In genomic region chr6:29329514-29329913, GRCm38 (mm10) we compare ENCODE assay signal across 30 mouse cellular contexts. TPM values are rescaled to one million over a fixed set of nuclear protein-coding genes. Genes with fewer than 3 reads are reported as not detected.
A peak's percentile ranks its signal among the peaks of the same experiment; 100 is the strongest.
DNase-seq lines count a peak whose midpoint lies in the region; ATAC-seq and TF ChIP-seq lines count a peak whose summit lies in the region.
"Had no signal": no experiment of that assay in that cellular context is flagged by ENCODE, and none has a peak within 500 bp of the region (broad histone marks: within the 10 kb centered on the region; RNA-seq: fewer than 3 reads in every experiment).

No protein-coding gene starts in this region.

- 41% methylated on average over 4 of the region's 4 CpGs for WGBS in kidney, postnatal 0 days

- H3K36me3 ChIP-seq in kidney, postnatal 0 days (ENCODE audit: insufficient read depth, low read length), result no peaks in the 10 kb centered on the region
- H3K36me3 ChIP-seq: embryonic facial prominence, embryonic 15.5 days; forebrain, embryonic 15.5 days; heart, embryonic 13.5 days; hindbrain, embryonic 12.5 days had no signal

- no peaks in the 10 kb centered on the region for H3K9me3 ChIP-seq in kidney, postnatal 0 days (replicated peaks; ENCODE audit: low read length)
- H3K9me3 ChIP-seq: embryonic facial prominence, embryonic 15.5 days; forebrain, embryonic 15.5 days; heart, embryonic 13.5 days; hindbrain, embryonic 12.5 days had no signal

- H3K27me3 ChIP-seq in kidney, postnatal 0 days (ENCODE audit: insufficient read depth, low read length), result no peaks in the 10 kb centered on the region
- H3K27me3 ChIP-seq: embryonic facial prominence, embryonic 15.5 days; forebrain, embryonic 15.5 days had no signal

- DNase-seq in kidney, postnatal 0 days (ENCODE audit: low spot score), result peak; percentile 37
- no peak for DNase-seq in kidney, postnatal 14 days
- peak; percentile 70 for DNase-seq in MEL-GATA-1-ER (ENCODE audit: extremely low read depth, low read depth)
- no peak for DNase-seq in heart, adult 18-20 months
- no peak for DNase-seq in cerebellum, postnatal 25 days
- DNase-seq: adrenal gland, postnatal 10 days; B cell, adult 2 months; cerebellum, adult 11 months; cerebellum, adult 8-10 months; cerebellum, postnatal 14 days; embryo, embryonic 11 days; gastrocnemius, postnatal 10 days; heart, postnatal 4 days; kidney, adult 18-20 months had no signal

- ATAC-seq in kidney, postnatal 0 days (replicated peaks; ENCODE audit: low FRiP score, low read depth), result 0 out of 2 replicates have a peak, but pooled peaks have one; percentile 43
- peak; percentile 69 for ATAC-seq in granulocyte monocyte progenitor cell, adult 5-6 weeks (replicated peaks; ENCODE audit: poor library complexity, severe bottlenecking)
- no peak for ATAC-seq in erythroid progenitor cell, adult 5-6 weeks (replicated peaks; ENCODE audit: low FRiP score, poor library complexity, severe bottlenecking)
- ATAC-seq: CD4-positive, CD25-positive, alpha-beta regulatory T cell, adult 4 months; forebrain, embryonic 15.5 days; hindbrain, embryonic 16.5 days; inflammation-experienced regulatory T-cells, adult 6 months had no signal

- no peak overlapping the region for H3K9ac ChIP-seq in kidney, postnatal 0 days (ENCODE audit: low read depth, low read length)
- H3K9ac ChIP-seq: embryonic facial prominence, embryonic 15.5 days; forebrain, embryonic 15.5 days; heart, embryonic 13.5 days; hindbrain, embryonic 12.5 days had no signal

- TF ChIP-seq CTCF in kidney, postnatal 0 days (IDR thresholded peaks at IDR 0.05; ENCODE audit: low read depth), result no peak

- H3K4me1 ChIP-seq in kidney, postnatal 0 days (replicated peaks; ENCODE audit: insufficient read depth, low read length), result no peaks in the 10 kb centered on the region
- H3K4me1 ChIP-seq: embryonic facial prominence, embryonic 15.5 days; forebrain, embryonic 15.5 days; heart, embryonic 13.5 days; hindbrain, embryonic 12.5 days had no signal

- no peak overlapping the region for H3K27ac ChIP-seq in kidney, postnatal 0 days
- H3K27ac ChIP-seq: embryonic facial prominence, embryonic 15.5 days; forebrain, embryonic 15.5 days; heart, embryonic 13.5 days; hindbrain, embryonic 12.5 days had no signal

- no peak overlapping the region for H3K4me2 ChIP-seq in kidney, postnatal 0 days (ENCODE audit: low read length)
- H3K4me2 ChIP-seq: embryonic facial prominence, embryonic 15.5 days; forebrain, embryonic 15.5 days; heart, embryonic 13.5 days; hindbrain, embryonic 12.5 days had no signal

- no peak overlapping the region for H3K4me3 ChIP-seq in kidney, postnatal 0 days (replicated peaks; ENCODE audit: low read depth, low read length)
- H3K4me3 ChIP-seq: embryonic facial prominence, embryonic 15.5 days; erythroblast, embryonic 14.5 days; forebrain, embryonic 15.5 days; heart, embryonic 13.5 days; hindbrain, embryonic 12.5 days had no signal

RNA-seq across cellular contexts. Expression of gene Fam71f1, which starts 10.6 kb away (rescaled TPM):
- polyA plus RNA-seq in kidney, postnatal 0 days (2015; fragmentation: Nextera tagmentation; extraction: Ambion mirVana), result not detected in 2 replicates
- total RNA-seq in granulocyte monocyte progenitor cell, adult 5-6 weeks (2014; fragmentation: Nextera tagmentation), result not detected in 2 replicates
- not detected in 2 replicates for total RNA-seq in granulocyte monocyte progenitor cell, adult 5-6 weeks (2017)
- not detected for total RNA-seq in heart, adult 18-20 months (2021)
- not detected in 2 replicates for total RNA-seq in erythroid progenitor cell, adult 5-6 weeks (2015; ENCODE audit: low replicate concordance)
- not detected in 2 replicates for total RNA-seq in erythroid progenitor cell, adult 5-6 weeks (2017; ENCODE audit: low replicate concordance)
- total RNA-seq: adrenal gland, postnatal 10 days; gastrocnemius, postnatal 10 days; gastrocnemius, postnatal 4 days; heart, adult 8-10 months; heart, postnatal 4 days had no signal
- polyA plus RNA-seq: brain, embryonic 14.5 days; CD4-positive, CD25-positive, alpha-beta regulatory T cell, adult 4 months; embryonic facial prominence, embryonic 11.5 days; embryonic facial prominence, embryonic 15.5 days; erythroblast, embryonic 14.5 days; forebrain, embryonic 11.5 days; forebrain, embryonic 15.5 days; hindbrain, embryonic 12.5 days; hindbrain, embryonic 16.5 days; inflammation-experienced regulatory T-cells, adult 6 months had no signal

RNA-seq across cellular contexts. Expression of gene Calu, which starts 18.4 kb away (rescaled TPM):
- 271 and 306 TPM in 2 replicates for polyA plus RNA-seq in kidney, postnatal 0 days (2015; fragmentation: Nextera tagmentation; extraction: Ambion mirVana)
- total RNA-seq in granulocyte monocyte progenitor cell, adult 5-6 weeks (2014; fragmentation: Nextera tagmentation), result 72.1 and 86.1 TPM in 2 replicates
- total RNA-seq in granulocyte monocyte progenitor cell, adult 5-6 weeks (2017), result 228 and 237 TPM in 2 replicates
- total RNA-seq in heart, adult 18-20 months (2021), result 100 to 1,000 TPM; 239 to 241 TPM
- 23.1 and 26.7 TPM in 2 replicates for total RNA-seq in erythroid progenitor cell, adult 5-6 weeks (2015; ENCODE audit: low replicate concordance)
- total RNA-seq in erythroid progenitor cell, adult 5-6 weeks (2017; ENCODE audit: low replicate concordance), result 41.5 and 53.8 TPM in 2 replicates

RNA-seq across cellular contexts. Expression of gene Fam71f2, which starts 50.1 kb away (rescaled TPM):
- 0.29 and 0.60 TPM in 2 replicates for polyA plus RNA-seq in kidney, postnatal 0 days (2015; fragmentation: Nextera tagmentation; extraction: Ambion mirVana)
- total RNA-seq in granulocyte monocyte progenitor cell, adult 5-6 weeks (2014; fragmentation: Nextera tagmentation), result not detected in 2 replicates
- 0.88 TPM in 1 of 2 replicates, not detected in the other for total RNA-seq in granulocyte monocyte progenitor cell, adult 5-6 weeks (2017)
- not detected for total RNA-seq in heart, adult 18-20 months (2021)
- total RNA-seq in erythroid progenitor cell, adult 5-6 weeks (2015; ENCODE audit: low replicate concordance), result not detected in 2 replicates
- not detected in 2 replicates for total RNA-seq in erythroid progenitor cell, adult 5-6 weeks (2017; ENCODE audit: low replicate concordance)
- polyA plus RNA-seq: erythroblast, embryonic 14.5 days; heart, embryonic 13.5 days had no signal

RNA-seq across cellular contexts. Expression of gene Hilpda, which starts 57.2 kb away (rescaled TPM):
- 32.8 and 34.2 TPM in 2 replicates for polyA plus RNA-seq in kidney, postnatal 0 days (2015; fragmentation: Nextera tagmentation; extraction: Ambion mirVana)
- 14.0 and 15.5 TPM in 2 replicates for total RNA-seq in granulocyte monocyte progenitor cell, adult 5-6 weeks (2014; fragmentation: Nextera tagmentation)
- total RNA-seq in granulocyte monocyte progenitor cell, adult 5-6 weeks (2017), result 9.7 and 17.7 TPM in 2 replicates
- 1 to 10 TPM; 4.6 to 5.9 TPM for total RNA-seq in heart, adult 18-20 months (2021)
- 1.7 and 2.2 TPM in 2 replicates for total RNA-seq in erythroid progenitor cell, adult 5-6 weeks (2015; ENCODE audit: low replicate concordance)
- 0.90 and 6.9 TPM in 2 replicates for total RNA-seq in erythroid progenitor cell, adult 5-6 weeks (2017; ENCODE audit: low replicate concordance)

RNA-seq across cellular contexts. Expression of gene Opn1sw, which starts 58.8 kb away (rescaled TPM):
- polyA plus RNA-seq in kidney, postnatal 0 days (2015; fragmentation: Nextera tagmentation; extraction: Ambion mirVana), result 0.26 and 0.47 TPM in 2 replicates
- total RNA-seq in granulocyte monocyte progenitor cell, adult 5-6 weeks (2014; fragmentation: Nextera tagmentation), result not detected in 2 replicates
- not detected in 2 replicates for total RNA-seq in granulocyte monocyte progenitor cell, adult 5-6 weeks (2017)
- not detected for total RNA-seq in heart, adult 18-20 months (2021)
- total RNA-seq in erythroid progenitor cell, adult 5-6 weeks (2015; ENCODE audit: low replicate concordance), result not detected in 2 replicates
- total RNA-seq in erythroid progenitor cell, adult 5-6 weeks (2017; ENCODE audit: low replicate concordance), result not detected in 2 replicates
- total RNA-seq: adrenal gland, postnatal 10 days; adrenal gland, postnatal 4 days; heart, postnatal 4 days had no signal
- polyA plus RNA-seq: erythroblast, embryonic 14.5 days had no signal

Comparison
In these comparisons a context has a peak if more than half of its experiments do, and no peak if none do; other contexts are left out.
1. DNase-seq: peak in kidney, postnatal 0 days (single experiment) and MEL-GATA-1-ER (single experiment); none in kidney, postnatal 14 days (single experiment), heart, adult 18-20 months (0 of 2) and cerebellum, postnatal 25 days (0 of 2).